Mouse (Mus musculus): ENCODE results near the gene Zfp281.

GRCm38 (mm10) chr1:136635644-136636043, 10.9 kb downstream of the Zfp281 start:
- TF ChIP-seq CTCF (IDR thresholded peaks at IDR 0.05; ENCODE audit: borderline replicate concordance, insufficient read depth, low read depth, low read length) (no peak), POLR2A (IDR thresholded peaks at IDR 0.05; ENCODE audit: borderline replicate concordance, insufficient read depth, low read length) (no peak)
